Mouse (Mus musculus): ENCODE measurements around the gene Nanos1.
A peak's percentile ranks its signal among the peaks of the same experiment; 100 is the strongest.

The Nanos1 gene

DNA sequence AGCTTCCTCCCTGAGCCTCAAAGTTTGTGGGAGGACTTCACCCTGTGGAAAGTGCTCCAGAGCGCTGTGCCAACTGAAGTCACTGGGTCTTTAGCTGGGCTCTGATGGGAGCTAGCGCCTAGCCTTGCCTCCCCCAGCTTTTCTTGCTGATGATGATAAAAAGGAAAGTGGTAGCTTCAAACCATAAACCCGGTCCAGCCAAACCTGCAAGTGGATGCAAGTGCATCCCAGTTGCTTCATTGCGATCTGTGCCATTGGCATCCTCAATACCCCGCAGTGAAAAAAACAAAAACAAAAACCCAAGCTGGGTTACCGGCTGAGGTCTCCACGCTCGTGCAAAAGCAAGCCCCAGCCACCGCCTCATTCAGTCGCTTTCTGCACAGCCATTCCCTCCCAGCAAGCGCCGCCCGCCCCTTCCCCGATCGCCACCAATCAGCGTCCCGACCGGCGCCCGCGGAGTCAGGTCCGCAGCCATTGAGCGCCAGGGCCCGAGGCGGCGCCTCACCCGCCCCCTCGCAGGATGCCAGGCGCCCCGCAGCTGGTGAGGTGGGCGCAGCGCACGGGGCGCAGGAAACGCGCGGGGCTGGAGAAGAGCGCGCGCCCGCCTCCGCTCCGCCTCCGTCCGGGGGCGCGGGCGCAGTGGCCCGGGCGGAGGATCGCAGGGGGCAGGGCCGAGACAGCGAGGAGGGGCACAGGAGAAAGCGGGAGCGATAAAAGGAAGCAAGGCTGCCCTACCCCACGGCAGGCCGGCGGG is at the start of gene Nanos1:
TSS of gene Nanos1 (plus strand) at position 550 of the 754 bp plus-strand sequence.
- DNase-seq (ENCODE audit: low spot score in 2 of 2) = peak; percentile 87 to 88

DNA sequence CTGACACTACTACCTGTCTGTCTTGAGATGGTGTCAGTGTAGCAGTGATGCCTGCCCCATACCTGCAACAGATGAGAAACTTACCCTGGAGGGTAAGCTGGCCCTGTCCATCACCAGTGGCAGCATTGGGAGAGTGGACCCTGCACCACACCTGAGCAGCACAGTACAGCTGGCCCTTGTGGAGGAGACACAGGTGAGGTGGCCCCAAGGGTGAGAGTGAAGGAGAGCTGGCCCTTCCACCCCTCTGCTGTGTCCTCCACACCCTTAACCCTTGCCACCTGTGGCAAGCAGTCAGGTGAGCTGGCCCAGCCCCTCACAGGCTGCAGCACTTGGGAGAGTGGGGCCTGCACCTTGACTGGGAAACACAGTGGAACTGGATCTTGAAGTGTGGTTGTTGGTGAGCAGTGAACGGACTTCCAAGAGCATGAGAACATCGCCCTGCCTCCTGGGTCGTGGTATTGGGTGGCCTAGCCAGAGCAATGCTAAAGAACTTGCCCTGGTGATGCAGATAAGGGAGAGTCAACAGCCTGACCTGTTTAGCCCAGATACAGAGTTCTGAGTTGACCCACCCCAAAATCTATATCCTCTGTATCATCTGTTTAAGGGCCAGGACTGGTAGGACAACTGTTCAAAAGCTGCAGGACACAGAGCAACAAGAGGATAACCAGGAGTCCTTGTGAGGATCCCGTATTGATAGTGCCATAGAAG is 46.4 kb upstream of the Nanos1 start:
- DNase-seq (ENCODE audit: low spot score in 2 of 2) = no peak

DNA sequence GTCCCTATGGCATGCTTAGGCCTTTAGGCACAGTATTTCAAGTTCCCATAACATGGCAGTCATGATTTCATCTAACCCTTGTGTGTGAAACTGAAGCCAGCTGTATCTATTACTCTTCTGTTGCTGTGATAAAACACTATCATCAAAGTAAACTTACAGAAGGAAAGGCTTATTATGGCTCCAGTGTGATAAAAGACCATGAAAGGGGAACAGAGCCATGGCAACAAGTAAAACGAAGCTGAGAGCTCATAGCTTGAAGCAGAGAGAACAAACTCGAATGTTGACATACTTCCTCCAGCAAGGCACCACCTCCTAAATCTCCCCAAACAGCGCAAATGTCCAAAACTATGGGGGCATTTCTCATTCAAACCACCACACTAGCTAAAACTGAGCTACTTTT is 45.6 kb upstream of the Nanos1 start:
- DNase-seq (ENCODE audit: low spot score in 2 of 2) = no peak

DNA sequence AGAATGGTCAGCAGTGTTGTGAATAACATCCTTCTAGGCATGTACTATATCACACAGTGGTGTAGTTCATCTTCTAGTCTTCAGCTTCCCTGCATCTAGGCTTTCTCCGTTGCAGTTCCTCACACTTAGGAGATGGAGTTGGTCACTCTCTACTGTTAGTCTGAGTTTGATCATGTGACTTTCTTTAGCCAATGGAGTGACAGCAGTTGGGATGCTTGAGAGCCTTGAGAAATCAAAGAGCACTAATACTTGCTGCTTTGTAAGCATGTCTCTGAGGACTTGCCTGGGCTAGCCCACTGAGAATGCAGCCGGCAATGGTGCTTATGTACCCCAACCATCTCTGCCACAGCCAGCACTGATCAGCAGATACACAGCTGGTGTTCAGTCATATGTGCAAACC is 43.2 kb upstream of the Nanos1 start:
- DNase-seq (ENCODE audit: low spot score in 2 of 2) = no peak

DNA sequence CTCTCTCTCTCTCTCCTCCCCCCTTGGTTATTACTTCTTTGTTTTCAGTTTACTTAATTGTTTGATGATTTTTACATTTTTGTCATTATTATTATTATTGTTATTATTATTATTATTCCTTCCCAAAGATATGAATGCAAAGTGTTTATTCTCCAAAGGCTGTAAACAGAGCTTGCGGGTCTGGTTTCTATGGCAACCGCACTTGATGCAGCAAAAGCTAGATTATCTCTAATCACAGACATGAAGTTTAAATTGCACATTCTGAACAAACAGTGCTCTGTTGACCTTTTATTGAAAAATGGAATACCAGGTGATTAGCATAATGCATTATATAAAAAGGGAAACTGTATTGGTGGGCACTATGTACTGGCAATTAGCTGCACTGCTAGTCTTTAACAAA is 39.4 kb upstream of the Nanos1 start:
- DNase-seq (ENCODE audit: low spot score in 2 of 2) = no peak

DNA sequence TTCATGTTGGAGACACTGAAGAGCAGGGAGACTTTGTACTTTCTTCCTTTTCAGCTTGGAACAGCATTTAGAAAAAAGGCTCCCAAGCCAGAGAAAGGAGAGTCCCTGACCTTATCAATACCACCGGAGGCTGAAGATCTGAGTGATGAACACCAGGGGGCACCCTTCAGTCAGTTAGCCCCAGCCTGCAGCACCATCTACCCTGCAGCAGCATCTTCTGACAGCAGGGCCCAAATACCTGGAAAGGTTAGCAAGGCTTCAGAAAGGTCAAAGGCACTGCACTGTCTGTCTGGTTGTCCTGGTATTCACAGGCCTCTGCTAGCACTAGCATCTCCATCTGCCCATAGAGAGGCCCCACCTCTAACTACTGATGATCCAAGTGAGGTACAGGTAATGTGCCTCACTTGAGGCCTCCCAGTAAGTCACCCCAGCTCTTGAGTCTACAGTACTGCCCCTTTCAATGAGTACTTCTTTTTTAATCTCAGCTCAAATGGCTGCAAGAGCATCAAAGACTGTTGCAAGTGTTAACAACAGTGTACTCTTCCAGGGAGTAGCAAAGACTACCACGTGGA is 25.4 kb upstream of the Nanos1 start:
- no peak for DNase-seq (ENCODE audit: low spot score in 2 of 2)

DNA sequence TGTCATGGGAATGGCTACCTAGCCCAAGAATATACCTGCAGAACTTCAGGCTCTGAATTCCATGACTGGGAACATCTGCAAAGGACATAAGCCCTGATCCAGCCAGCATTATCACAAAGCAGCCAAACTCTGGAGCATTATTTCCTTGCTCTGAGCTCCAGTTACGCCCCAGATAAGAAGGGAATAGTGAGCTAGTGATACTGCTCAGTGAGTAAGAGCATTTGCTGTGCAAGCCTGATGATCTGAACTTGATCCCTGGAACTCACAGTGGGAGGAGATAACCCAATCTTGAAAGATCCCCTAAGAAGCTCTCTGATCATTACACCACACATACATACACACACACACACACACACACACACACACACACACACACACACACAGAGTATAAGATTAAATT is 24.5 kb upstream of the Nanos1 start:
- no peak for DNase-seq (ENCODE audit: low spot score in 2 of 2)

DNA sequence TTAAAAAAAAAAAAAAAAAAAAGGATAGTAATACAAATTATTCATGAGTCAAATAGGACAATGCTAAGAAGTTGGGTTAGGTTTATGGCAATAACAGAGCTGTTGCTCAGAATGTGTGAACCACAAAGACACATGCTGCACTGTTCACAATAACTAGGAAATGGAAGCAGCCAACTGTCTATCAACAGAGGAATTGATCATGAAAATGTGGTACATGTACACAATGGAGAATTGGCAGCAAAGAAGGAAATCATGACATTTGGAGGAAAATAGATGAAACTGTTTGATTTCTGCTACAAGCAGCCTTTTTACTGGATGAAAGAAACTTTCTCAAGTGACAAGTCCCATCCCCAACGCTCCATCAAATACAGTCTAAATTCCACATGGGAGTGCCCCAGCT is 23.8 kb upstream of the Nanos1 start:
- DNase-seq (ENCODE audit: low spot score in 2 of 2) = no peak

DNA sequence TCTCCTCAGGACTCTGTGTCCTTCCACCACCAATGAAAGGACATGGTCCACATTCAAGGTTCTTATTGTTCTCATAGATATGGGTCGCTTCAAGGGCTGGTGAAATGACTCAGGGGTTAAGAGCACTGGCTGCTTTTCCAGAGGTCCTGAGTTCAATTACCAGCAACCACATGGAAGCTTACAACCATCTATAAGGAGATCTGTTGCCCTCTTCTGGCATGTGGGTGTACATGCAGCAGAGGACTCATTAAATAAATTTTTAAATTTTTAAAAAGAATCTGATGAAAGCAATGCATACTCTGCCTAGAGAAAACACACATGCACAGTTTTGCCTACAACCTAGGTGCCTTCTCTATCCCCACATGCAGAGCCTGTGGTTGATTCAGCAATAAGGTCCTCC is 15.2 kb upstream of the Nanos1 start:
- DNase-seq (ENCODE audit: low spot score in 2 of 2) = no peak

DNA sequence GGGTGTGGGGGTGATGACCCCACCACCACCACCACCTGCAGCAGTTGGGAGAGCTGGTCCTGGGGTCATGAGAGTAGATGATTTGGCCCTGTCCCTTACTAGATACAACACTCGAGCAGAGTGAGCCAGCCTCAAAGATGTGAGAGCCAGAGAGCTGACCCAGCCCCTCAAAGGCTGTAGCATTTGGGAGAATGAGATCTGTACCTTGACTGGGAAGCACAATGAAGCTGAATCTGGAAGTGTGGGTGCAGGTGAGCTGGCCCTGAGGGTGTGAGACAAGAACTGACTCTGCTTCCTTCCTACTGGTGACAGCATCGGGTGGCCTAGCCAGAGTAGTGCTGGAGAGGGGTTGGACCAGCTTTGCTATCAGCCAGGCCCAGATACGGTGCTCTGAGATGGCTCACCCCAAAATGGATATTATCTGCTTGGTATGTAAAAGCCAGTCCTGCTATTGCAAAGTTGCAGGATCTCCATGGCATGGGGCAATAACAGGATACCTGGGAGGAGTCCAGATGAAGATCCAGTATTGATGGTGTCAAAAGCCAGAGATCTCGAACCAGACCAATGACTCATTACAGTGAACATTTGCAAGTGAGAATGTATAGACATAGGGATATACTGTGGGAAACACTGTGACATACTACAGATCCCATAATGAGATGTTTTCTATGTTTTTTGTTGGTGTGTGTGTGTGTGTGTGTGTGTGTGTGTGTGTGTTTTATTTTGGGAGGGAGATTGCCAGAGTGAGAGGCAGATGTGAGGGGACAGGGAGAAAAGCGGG is 11.8 kb upstream of the Nanos1 start:
- DNase-seq (ENCODE audit: low spot score in 2 of 2) = no peak

DNA sequence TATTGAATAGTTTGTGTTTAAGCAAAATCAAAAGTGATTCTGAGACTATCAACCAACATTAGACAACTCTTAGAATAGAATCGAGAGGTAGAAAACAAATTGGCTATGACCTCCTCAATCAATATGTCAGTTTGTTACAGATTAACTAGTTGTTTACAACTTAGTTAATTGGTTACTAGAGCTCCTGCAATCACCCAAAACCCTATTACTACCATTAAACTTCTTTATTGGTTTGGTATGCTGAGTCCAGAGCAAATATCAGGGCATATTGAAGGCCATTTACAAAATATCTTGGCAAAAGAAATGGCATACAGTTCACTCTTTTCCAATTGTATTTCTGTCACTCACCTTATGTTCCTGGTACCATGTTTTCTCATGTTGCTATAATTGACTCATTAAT is 8.0 kb upstream of the Nanos1 start:
- no peak for DNase-seq (ENCODE audit: low spot score in 2 of 2)

DNA sequence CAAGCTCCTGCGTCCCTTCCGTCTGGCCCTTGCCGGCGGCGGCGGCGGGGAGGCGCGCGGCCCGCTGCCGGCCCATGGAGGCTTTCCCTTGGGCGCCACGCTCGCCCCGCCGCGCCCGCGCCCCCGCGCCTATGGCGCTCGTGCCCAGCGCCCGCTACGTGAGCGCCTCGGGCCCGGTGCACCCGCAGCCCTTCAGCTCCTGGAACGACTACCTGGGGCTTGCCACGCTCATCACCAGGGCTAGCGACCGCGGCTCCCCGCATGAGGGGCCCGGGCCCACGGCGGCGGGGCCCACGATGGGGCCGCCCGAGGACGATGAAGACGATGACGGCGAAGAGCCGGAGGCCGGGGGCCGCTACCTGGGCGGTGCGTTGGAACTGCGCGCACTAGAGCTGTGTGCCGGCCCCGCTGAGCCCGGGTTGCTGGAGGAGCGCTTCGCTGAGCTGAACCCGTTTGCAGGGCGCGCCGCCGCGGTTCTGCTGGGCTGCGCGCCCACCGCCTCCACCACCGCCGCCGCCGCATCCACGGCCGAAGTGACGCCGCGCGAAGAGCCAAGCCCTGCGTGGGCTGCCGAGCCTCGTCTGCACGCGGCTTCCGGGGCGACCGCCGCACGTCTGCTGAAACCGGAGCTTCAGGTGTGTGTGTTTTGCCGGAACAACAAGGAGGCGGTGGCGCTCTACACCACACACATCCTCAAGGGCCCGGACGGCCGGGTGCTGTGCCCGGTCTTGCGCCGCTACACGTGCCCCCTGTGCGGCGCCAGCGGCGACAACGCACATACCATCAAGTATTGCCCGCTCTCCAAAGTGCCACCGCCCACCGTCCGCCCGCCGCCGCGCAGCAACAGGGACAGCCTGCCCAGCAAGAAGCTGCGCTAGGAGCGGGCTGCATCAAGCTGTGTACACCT is 658 bp downstream of the Nanos1 start:
- peak; percentile 68 to 70 for DNase-seq (ENCODE audit: low spot score in 2 of 2)

DNA sequence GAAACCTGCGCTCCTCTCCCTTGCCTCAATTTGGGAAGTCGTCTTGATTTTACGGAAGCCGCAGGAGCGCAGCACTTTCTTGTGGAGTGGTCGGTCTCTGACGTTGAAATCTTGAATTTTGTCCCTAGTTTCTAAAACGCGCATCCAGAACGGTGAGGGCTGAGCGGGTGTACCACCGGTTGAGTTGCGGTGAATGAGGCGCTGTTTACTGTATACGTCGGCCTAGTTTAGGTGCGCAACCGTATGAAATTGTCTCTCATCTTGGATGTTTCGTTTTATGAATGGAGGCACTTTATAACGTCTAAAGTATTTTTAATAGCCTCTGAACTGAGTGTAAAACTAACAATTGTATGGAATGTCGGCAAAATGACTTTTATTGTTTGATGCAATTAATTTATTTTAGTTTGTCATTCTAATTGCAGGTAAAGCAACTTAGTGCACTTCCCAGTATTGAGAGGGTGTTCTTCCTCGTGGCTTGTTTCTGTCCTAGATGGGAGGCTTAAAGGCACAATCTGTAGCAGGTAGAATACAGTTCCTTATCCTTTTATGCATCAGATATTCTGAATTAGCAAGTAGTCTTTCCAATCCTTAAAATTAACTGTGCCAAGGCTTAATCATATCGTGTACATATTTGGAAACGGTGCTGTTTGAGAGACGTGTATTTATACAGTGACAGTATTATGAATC is 1.5 kb downstream of the Nanos1 start:
- DNase-seq (ENCODE audit: low spot score in 2 of 2) = no peak

DNA sequence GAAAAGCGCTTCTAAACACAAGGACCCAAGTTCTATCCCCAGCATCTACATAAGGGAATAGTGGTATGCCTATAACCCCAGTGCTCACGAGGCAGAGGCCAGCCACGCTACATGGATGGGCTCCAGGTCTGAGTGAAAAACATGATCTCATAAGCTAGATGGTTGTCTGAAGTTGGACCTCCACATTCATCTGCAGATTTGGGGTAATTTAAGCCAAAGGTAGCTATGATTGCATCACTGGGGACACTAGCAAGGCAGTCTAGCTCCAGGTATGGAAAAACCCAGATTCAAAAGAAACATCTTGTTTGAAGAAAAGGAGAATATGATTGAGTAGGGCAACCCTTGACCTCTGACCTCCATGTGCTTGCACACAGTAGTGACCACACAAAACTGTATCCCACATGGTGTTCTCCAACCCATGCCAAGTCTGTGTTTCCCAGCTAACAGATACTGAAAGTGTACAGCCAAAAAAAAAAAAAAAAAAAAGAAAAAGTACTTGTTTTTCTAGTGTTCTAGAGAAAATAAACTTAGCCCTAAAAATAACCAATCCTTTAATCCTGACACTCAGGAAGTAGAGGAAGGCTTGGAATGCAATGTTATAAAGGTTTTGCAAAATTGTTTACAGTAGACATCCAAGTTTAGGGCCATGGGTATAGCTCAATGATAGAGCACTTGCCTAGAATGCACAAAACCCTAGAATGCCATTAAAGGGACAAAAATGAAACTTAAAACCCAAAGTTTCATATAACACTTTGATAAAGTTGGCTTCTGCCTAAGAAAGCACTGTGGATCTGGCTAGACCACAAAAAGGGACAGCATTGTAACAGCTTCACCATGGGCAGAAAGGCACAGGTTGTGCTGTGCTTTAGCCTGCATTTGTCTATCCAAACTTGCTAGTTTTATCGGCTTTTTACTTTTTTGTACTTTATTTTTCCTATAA is 3.4 kb downstream of the Nanos1 start:
- no peak for DNase-seq (ENCODE audit: low spot score in 2 of 2)

DNA sequence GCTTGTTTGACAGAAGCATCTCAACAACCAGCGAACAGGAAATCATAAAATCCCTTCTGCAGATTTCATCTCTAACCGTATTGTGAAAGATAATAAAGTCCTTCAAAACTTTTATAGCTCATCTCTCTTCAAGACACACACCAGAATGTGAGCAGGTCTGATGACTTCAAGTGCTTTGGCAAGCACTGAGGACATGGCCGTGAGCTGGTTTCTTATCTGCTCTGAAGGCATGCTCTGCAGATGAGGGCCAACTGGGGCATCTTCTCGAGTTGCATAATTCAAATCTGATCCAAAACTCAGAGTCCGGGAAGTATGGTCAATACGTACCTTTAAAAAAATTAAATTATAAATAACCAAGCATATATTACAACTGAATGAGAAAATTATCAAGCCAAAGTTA is 17.6 kb downstream of the Nanos1 start:
- no peak for DNase-seq (ENCODE audit: low spot score in 2 of 2)

DNA sequence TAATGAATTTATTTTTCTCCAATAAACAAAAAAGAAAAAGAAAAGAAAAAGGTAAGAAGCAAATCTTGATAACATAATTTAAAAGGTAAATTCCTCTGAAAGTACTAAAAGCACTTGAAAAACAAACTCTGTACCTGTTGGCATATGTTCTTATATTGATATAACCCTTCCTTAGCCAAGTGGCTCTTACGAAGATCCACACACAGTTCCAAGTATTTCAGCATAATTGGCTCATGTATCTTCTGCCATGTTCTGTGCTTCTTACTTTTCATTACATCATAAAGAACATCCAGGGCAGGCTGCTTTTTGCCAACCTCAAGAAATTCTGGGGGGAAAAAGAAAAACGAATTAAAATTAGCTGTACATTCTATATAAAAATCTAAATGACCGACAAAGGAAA is 26.2 kb downstream of the Nanos1 start:
- no peak for DNase-seq (ENCODE audit: low spot score in 2 of 2)

DNA sequence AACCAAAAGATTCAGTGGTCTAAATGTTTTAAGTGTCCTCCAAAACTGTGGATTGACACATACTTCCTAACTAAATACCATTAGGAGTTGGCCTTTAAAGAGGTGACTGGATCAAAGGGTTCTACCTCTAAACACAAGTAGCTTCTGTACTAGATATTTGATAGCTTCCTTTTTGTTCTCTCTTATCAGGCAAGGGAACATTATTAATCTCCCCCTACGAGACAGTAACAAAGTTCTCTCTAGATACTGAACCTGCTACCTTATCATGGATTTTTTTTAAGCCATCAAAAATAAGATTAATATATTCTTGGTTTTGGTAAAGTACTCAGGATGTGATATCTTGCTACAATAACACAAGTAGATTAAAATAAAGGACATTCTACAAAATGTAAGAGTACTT is 28.9 kb downstream of the Nanos1 start:
- no peak for DNase-seq (ENCODE audit: low spot score in 2 of 2)

DNA sequence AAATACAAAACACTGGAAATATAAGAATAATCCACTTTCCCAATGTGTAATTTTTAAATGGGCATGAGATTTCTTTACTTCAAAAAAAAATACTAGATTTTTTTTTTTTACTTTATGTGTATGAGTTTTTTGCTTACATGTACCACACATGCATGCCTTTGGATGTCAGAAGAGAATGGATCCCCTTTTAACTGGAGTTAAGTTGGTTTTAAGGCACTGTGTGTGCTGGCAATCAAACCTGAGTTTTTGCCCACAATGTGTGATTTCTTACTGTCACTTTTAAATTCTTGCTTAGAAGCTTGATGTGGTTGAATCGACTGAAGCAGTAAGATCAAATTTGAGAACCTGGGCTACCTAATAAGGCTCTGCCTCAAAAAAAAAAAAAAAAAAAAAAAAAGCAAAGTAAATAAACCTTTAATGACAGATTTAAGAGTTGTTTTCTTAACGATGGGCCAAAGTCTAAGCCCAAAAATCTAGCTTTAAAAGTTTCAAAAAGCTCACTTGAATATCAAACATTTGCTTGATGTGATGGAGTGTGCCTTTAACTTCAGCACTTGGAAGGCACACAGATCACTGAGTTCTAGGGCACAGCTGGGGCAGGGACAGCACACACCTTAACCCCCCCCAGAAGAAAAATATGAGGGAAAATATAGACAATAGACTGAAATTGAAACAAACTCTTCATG is 31.8 kb downstream of the Nanos1 start:
- no peak for DNase-seq (ENCODE audit: low spot score in 2 of 2)
